Mouse (Mus musculus): Measurements from ENCODE around the gene Ncam1. TPM values are rescaled to one million over a fixed set of nuclear protein-coding genes. Genes with fewer than 3 reads are reported as not detected.

Ncam1 gene
- polyA plus RNA-seq, 1 experiment, result 1.1 TPM

DNA sequence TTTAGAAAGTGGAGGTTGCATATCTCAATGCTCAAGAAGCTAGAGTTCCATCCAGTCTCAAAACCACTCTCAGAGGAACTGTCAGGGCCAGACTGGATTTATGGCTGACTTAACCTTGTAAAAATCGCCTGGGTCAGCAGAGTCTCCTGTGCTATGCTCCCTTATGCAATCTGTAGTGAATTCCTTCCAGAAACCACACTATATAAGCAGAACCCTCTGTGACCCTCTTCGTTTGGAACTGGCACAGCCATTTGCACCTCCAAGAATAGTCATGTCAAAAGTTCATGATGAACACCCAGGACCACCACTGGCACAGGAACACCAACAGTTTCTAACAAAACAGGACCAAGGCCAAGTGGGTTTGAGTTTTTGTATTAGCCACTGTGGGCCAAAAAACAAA lies 190.5 kb downstream of the Ncam1 start:
- Histone ChIP-seq H3K4me1 (replicated peaks; ENCODE audit: control insufficient read depth, insufficient read depth, low read length) (no peaks in the 10 kb centered on the region), H3K27ac (ENCODE audit: control insufficient read depth, insufficient read depth, low read length) (no peak overlapping the region), H3K4me3 (ENCODE audit: control insufficient read depth, insufficient read depth, low read length) (no peak overlapping the region), H3K27me3 (ENCODE audit: control insufficient read depth, insufficient read depth, low read length) (no peaks in the 10 kb centered on the region), H3K36me3 (ENCODE audit: control insufficient read depth, insufficient read depth, low read length) (no peaks in the 10 kb centered on the region)
- no peak for TF ChIP-seq CTCF (IDR thresholded peaks at IDR 0.05; ENCODE audit: borderline replicate concordance, control insufficient read depth, extremely low read depth, insufficient read depth, low read length, poor library complexity)
- no peak for TF ChIP-seq POLR2A (IDR thresholded peaks at IDR 0.05; ENCODE audit: control insufficient read depth, extremely low read depth, insufficient read depth, low read length, poor library complexity)
- no peak for DNase-seq
- WGBS, result 41% methylated on average over 2 of the region's 2 CpGs

DNA sequence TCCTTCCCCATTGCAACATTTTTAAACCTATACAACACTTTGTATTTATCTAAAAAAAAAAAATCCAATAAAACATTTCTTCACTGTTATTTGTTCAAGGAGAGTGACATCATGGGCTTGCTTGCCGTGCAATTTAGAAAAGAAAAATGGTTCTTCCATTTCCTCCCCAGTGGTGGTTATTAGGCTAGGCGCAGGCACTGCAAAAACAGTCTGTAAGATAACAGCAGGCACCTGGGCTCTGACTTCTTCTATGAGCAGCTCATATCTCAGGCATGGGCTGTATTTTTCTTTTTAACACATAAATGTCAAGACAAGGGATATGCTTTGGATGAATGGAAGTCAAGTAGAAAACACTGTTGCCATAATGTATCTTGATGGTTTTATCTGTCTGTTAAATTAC lies 192.0 kb downstream of the Ncam1 start:
- H3K4me1 ChIP-seq (replicated peaks; ENCODE audit: control insufficient read depth, insufficient read depth, low read length), result no peaks in the 10 kb centered on the region
- no peaks in the 10 kb centered on the region for H3K36me3 ChIP-seq (ENCODE audit: control insufficient read depth, insufficient read depth, low read length)
- WGBS, result 52% methylated on average over 2 of the region's 2 CpGs

DNA sequence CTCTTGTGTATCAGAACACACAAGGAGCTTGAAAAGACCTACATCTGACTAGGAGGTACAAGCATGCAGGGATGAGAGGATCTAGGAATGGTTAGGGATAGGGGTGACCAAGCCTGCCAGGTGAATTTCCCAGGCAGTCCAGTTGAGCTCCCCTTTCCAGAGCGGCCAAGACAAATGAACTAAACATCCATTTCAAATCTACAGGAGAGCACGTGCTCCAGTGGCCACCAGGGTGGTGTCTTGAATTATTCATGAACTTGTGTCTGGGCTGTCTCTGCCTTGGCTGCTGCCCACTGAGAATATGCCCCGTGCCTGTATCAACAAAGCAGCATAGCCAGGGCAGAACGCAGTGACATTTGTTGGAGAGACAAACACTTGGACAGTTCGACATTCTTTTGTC lies 192.4 kb downstream of the Ncam1 start:
- no peaks in the 10 kb centered on the region for H3K4me1 ChIP-seq (replicated peaks; ENCODE audit: control insufficient read depth, insufficient read depth, low read length)
- H3K27ac ChIP-seq (ENCODE audit: control insufficient read depth, insufficient read depth, low read length), result no peak overlapping the region
- DNase-seq, result no peak
- H3K4me3 ChIP-seq (ENCODE audit: control insufficient read depth, insufficient read depth, low read length), result no peak overlapping the region
- WGBS, result 63% methylated on average over 5 of the region's 5 CpGs
- H3K27me3 ChIP-seq (ENCODE audit: control insufficient read depth, insufficient read depth, low read length), result no peaks in the 10 kb centered on the region
- H3K36me3 ChIP-seq (ENCODE audit: control insufficient read depth, insufficient read depth, low read length), result no peaks in the 10 kb centered on the region
- no peak for TF ChIP-seq POLR2A (IDR thresholded peaks at IDR 0.05; ENCODE audit: control insufficient read depth, extremely low read depth, insufficient read depth, low read length, poor library complexity)
- no peak for TF ChIP-seq CTCF (IDR thresholded peaks at IDR 0.05; ENCODE audit: borderline replicate concordance, control insufficient read depth, extremely low read depth, insufficient read depth, low read length, poor library complexity)

More for the DNA sequence above, 192.0 kb downstream of the Ncam1 start:
- no peak for DNase-seq
- H3K27ac ChIP-seq (ENCODE audit: control insufficient read depth, insufficient read depth, low read length), result no peak overlapping the region
- H3K4me3 ChIP-seq (ENCODE audit: control insufficient read depth, insufficient read depth, low read length), result no peak overlapping the region
- H3K27me3 ChIP-seq (ENCODE audit: control insufficient read depth, insufficient read depth, low read length), result no peaks in the 10 kb centered on the region
- TF ChIP-seq CTCF (IDR thresholded peaks at IDR 0.05; ENCODE audit: borderline replicate concordance, control insufficient read depth, extremely low read depth, insufficient read depth, low read length, poor library complexity) (no peak), POLR2A (IDR thresholded peaks at IDR 0.05; ENCODE audit: control insufficient read depth, extremely low read depth, insufficient read depth, low read length, poor library complexity) (no peak)

DNA sequence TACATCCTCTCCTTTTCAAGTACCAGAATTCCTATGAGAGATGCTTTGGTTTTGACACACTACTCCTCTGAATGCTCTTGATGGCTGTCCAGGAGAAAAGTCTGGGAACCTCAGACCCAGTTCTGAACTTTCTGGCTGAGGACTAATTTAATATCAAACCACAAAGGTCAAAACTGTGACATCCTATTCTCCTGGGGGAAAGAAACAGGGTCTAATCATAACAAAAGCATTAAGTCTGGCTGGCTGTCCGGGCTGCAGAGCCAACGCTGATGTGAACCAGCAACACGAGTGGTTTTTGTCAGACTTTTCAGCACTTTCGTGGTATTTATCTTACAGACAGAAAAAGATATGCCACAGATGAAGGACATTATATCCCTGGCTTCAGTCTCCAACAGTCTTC lies 192.9 kb downstream of the Ncam1 start:
- Histone ChIP-seq H3K4me3 (ENCODE audit: control insufficient read depth, insufficient read depth, low read length) (no peak overlapping the region), H3K27ac (ENCODE audit: control insufficient read depth, insufficient read depth, low read length) (no peak overlapping the region), H3K4me1 (replicated peaks; ENCODE audit: control insufficient read depth, insufficient read depth, low read length) (no peaks in the 10 kb centered on the region), H3K27me3 (ENCODE audit: control insufficient read depth, insufficient read depth, low read length) (no peaks in the 10 kb centered on the region), H3K36me3 (ENCODE audit: control insufficient read depth, insufficient read depth, low read length) (no peaks in the 10 kb centered on the region)
- TF ChIP-seq CTCF (IDR thresholded peaks at IDR 0.05; ENCODE audit: borderline replicate concordance, control insufficient read depth, extremely low read depth, insufficient read depth, low read length, poor library complexity) (no peak), POLR2A (IDR thresholded peaks at IDR 0.05; ENCODE audit: control insufficient read depth, extremely low read depth, insufficient read depth, low read length, poor library complexity) (no peak)
- DNase-seq, result no peak
- 75% methylated on average over 4 of the region's 4 CpGs for WGBS

DNA sequence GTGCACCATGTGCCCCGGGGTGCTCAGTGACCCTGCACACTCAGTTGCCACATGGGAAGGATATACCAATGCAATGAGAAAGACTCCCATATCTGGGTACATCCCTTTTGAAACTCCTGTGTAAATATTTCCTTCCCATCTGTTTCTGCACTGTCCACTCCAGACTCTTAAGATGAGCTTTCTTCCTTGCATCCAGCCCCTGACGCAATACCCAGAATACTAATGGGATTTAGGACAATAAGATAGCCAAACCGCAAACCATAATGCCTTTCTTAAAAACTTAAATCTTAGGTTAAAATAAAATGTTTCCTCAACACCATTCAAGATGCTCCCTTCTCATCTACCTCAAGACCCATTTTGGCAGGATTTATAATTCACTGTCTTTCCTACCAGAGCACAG lies 193.4 kb downstream of the Ncam1 start:
- no peak for DNase-seq
- Histone ChIP-seq H3K36me3 (ENCODE audit: control insufficient read depth, insufficient read depth, low read length) (no peaks in the 10 kb centered on the region), H3K27ac (ENCODE audit: control insufficient read depth, insufficient read depth, low read length) (no peak overlapping the region), H3K4me3 (ENCODE audit: control insufficient read depth, insufficient read depth, low read length) (no peak overlapping the region), H3K27me3 (ENCODE audit: control insufficient read depth, insufficient read depth, low read length) (no peaks in the 10 kb centered on the region), H3K4me1 (replicated peaks; ENCODE audit: control insufficient read depth, insufficient read depth, low read length) (no peaks in the 10 kb centered on the region)
- WGBS, result 97% methylated on average over 3 of the region's 3 CpGs
- TF ChIP-seq CTCF (IDR thresholded peaks at IDR 0.05; ENCODE audit: borderline replicate concordance, control insufficient read depth, extremely low read depth, insufficient read depth, low read length, poor library complexity) (no peak), POLR2A (IDR thresholded peaks at IDR 0.05; ENCODE audit: control insufficient read depth, extremely low read depth, insufficient read depth, low read length, poor library complexity) (no peak)

DNA sequence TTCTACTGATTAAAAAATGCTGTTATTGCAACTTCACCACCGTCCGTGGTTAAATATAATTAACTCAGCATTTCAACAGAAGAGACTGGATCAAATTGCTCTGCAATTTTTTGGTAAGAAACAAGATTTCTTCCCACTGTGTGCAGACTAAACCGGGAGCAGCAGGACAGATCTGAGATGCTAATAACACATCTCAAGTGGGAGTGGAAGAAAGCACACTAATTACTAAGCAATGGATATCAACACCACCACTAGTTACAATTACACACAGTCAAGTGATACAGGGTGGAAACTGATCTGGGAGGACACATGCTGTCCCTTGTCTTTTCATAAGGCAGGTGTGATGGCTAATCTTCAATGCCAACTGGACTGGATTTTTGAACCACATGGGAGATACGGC lies 197.5 kb downstream of the Ncam1 start:
- Histone ChIP-seq H3K36me3 (ENCODE audit: control insufficient read depth, insufficient read depth, low read length) (no peaks in the 10 kb centered on the region), H3K27ac (ENCODE audit: control insufficient read depth, insufficient read depth, low read length) (no peak overlapping the region), H3K4me3 (ENCODE audit: control insufficient read depth, insufficient read depth, low read length) (no peak overlapping the region), H3K27me3 (ENCODE audit: control insufficient read depth, insufficient read depth, low read length) (no peaks in the 10 kb centered on the region), H3K4me1 (replicated peaks; ENCODE audit: control insufficient read depth, insufficient read depth, low read length) (no peaks in the 10 kb centered on the region)
- no peak for DNase-seq
- TF ChIP-seq POLR2A (IDR thresholded peaks at IDR 0.05; ENCODE audit: control insufficient read depth, extremely low read depth, insufficient read depth, low read length, poor library complexity), result no peak
- no peak for TF ChIP-seq CTCF (IDR thresholded peaks at IDR 0.05; ENCODE audit: borderline replicate concordance, control insufficient read depth, extremely low read depth, insufficient read depth, low read length, poor library complexity)
- WGBS, result 92% methylated on average over 4 of the region's 4 CpGs

DNA sequence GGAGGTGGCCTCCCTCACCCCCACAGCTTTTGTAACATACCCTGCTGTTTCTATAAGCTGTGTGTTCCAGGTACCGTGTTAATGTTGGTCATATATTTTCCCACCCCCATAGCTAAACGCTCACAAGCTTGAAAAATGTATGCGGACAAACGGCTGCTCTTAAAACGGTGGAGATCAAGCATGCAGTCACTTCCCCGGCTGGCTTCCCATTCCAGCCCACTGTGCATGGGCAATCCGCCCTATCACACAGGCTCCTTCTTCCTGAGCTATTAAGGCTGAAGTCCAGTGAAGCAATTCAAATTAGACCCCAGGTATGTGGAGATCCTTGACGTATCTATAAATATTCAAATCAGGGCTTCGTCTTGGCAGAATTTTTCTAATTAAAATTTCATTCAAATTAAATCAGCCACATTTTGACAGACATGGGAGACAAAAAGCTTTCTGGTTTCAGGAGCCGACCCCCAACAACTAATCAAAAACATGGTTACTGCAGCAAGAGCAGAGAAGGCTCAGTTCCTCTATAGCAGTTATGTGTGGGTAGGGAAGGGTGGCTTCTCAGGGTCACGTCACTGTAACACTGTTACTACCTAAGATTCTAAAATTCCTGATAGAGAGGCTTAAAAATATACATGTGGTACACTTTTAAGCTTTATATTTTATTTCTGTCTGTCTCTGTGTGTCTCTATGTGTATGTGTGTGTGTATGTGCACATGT lies 202.9 kb downstream of the Ncam1 start:
- no peaks in the 10 kb centered on the region for H3K4me1 ChIP-seq (replicated peaks; ENCODE audit: control insufficient read depth, insufficient read depth, low read length)
- DNase-seq, result no peak
- H3K36me3 ChIP-seq (ENCODE audit: control insufficient read depth, insufficient read depth, low read length), result no peaks in the 10 kb centered on the region
- 76% methylated on average over 11 of the region's 11 CpGs for WGBS
- no peak overlapping the region for H3K4me3 ChIP-seq (ENCODE audit: control insufficient read depth, insufficient read depth, low read length)
- no peaks in the 10 kb centered on the region for H3K27me3 ChIP-seq (ENCODE audit: control insufficient read depth, insufficient read depth, low read length)
- no peak overlapping the region for H3K27ac ChIP-seq (ENCODE audit: control insufficient read depth, insufficient read depth, low read length)
- no peak for TF ChIP-seq CTCF (IDR thresholded peaks at IDR 0.05; ENCODE audit: borderline replicate concordance, control insufficient read depth, extremely low read depth, insufficient read depth, low read length, poor library complexity)
- no peak for TF ChIP-seq POLR2A (IDR thresholded peaks at IDR 0.05; ENCODE audit: control insufficient read depth, extremely low read depth, insufficient read depth, low read length, poor library complexity)

Measured in thymus, adult 2 months (tissue).